Mouse (Mus musculus) left cerebral cortex, adult 8-10 months (tissue): Measurements from ENCODE around the gene Acad10. TPM values are rescaled to one million over a fixed set of nuclear protein-coding genes. Genes with fewer than 3 reads are reported as not detected.
"Not testable (repeated sequence)": the region's sequence is repeated elsewhere in the genome, so short reads cannot be mapped to it uniquely, and the experiment has no call there.

Source experiments
- DNase-seq, 2 experiments: peaks; one replicate each; pipeline ENCODE4 v3.0.0; 2022; ENCODE audit warnings: low spot score in 2 of 2
- total RNA-seq, 4 experiments: library from RNA; stranded (reverse); gene quantifications; 2 replicates each; pipeline ENCODE4 v1.2.4; 2022

Gene Acad10
- total RNA-seq, 4 experiments from 2014 or later = 3.9 to 5.6 (median 4.6) TPM

DNA sequence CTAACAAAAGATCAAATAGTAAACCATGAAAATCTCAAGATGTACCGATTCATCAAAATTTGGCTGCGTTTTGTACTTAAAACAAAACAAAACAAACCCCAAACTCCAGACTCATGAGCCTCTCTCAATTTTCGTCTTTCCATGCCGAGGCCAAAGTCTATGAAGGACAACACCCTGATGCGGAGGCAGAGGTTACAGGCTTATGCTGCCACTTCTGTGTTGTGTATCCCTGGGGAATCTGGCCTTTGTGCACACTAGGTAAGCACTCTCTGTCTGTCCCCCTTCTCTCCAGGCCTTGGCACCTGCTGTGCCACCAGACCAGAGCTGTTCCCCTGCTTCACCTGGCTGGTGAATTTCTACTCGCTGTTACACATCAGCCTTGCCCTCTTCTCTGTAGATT lies 2.7 kb downstream of the Acad10 start:
- DNase-seq = not testable (repeated sequence)

DNA sequence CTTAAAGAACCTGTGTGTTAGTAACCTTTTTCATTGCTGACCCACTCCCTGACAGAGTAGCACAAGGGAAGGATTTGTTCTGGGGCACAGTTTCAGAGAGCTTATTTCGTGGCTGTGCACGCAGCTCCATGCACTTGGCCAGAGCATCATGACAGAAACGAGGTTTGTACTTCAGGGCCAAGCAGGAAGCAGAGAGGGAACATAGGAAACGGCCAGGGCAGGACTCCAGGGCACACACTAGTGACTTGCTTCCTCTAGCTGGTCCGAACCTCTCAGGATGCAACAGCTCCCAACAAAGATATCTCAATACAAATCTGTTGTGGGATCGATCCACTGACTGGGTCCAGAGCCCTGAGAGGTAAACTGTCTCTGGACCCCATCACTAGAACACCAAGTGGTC lies 3.4 kb downstream of the Acad10 start:
- DNase-seq = not testable (repeated sequence)

DNA sequence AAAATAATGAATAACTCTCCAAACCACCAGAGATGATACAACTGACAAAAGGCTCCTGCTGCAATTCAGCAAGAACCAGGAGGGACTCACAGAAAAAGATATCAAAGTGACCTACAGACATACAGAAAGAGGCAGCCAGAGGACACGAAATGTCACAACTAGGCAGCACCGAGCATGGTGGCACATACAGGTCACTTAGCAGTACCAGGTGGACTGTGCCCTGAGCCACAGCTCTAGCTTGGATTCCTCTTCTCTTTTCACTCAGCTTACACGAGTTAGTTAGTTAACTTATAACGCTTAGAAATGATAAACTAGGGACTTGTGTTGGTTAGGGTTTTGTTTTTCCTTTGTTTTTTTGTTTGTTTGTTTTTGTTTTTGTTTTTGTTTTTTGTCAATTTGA lies 5.8 kb downstream of the Acad10 start:
- DNase-seq = no peak

DNA sequence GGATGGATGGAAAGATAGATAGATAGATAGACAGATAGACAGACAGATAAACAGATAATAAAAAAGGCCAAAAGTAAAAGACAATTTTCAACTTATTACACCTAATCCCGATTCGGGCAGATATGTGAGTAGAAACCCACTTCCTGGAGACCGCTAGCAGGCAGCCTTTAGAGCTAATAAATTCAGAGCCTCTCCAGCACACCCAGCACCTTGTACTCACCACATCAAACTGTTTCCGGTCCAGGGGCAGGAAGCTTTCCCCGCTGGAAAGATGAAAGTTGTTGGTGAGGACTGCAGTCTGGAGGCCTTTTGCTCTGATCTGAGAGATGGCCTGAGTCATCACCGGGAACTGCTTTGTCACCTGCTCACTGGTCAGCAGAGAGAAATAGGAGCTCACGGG lies 11.2 kb downstream of the Acad10 start:
- no peak for DNase-seq

DNA sequence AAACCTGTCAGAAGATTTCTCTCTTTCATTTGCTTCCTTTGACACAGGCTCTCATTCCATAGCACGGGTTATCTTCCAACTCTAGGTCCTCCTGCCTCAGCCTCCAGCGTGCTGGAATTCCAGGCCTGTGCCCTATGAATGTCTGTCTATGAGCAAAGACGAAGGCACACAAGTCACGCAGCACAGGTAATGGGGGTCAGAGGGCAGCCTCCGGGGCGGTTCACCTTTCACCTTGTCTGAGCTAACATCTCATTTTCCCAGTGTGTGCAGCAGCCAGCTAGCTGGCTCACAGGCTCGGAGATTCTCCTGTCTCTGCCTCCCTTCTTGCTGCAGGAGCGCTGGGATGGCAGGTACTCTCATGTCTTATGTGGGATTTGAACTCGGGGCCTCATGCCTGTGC lies 20.7 kb downstream of the Acad10 start:
- no peak for DNase-seq

DNA sequence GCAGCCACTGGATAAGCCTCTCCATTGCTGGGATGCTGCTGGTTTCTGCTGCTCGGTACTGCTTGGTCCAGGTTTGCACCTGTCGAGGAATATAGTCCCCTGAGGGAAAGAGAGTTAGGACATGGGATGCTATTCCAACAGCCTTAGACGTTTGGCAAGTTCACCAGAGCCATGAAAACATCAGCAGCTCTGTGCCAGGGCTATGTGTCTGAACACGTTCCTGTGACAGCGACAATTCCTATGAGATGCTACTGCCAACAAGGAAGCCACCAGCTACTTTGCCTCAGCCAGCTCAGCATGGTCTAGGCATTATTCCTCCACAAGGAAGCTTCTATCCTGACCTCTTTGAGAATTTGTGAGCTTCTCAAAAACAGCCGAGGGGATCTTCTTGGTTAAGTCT lies 23.0 kb downstream of the Acad10 start:
- no peak for DNase-seq

DNA sequence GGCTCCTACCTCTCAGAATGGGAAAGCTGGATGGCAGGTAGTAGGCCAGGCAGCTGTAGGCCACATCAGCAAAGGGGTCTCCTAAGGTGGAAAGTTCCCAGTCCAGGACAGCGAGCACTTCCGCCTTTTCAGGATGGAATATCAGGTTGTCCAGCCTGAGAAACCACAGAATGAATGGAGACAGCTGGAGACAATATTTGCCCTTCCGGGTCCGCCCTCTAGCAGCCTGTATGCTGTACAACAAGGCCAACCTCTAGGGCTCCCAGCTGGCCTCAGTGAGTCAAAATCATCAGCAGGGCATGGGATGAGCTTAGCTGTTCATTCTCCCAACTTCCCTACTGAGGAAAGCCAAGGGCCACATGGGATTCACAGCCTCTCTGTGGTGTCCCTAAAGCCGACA lies 25.6 kb downstream of the Acad10 start:
- no peak for DNase-seq

DNA sequence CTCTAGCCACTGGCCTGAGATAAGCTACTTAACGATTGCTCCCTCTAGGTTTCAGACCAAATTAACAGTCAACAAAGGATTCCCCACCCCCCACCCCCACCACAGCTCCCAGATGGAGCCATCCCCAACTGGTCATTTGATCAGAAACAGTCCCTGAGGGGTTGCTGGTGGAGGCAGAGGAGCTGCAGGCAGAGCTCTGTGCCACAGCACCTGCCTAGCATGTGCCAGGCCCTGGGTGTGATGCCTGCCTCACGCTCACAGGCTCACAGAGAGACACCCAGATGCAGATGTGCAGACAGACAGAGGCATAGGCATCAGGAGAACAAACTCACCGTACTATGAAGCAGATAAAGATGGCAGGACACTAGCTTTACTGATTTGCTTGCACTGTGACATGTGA lies 27.5 kb downstream of the Acad10 start:
- no peak for DNase-seq

DNA sequence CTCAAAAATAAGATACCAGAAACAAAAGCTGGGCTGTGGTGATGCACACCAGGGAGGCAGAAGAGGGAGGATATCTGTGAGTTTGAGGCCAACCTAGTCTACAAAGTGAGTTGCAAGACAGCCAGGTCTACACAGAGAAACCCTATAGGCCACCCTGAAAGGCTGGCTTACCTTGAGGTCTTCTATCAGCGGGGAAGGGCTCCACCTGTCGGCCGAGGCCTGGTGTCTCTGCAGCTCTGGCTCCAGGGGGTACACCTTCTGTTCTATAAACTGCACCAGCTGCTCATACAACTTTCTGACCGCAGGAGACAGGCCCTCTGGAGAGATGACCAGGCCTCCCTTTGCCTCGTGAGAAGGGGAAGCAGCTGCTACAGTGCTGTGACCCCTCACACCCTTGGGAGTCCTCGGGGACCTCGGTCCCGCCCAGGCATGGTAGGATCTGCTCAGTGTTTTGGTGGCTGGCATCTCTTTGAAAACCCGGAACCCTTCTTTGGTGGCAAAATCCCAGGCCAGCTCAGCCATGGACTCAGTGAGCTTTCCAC lies 29.1 kb downstream of the Acad10 start:
- DNase-seq = not testable (repeated sequence)

DNA sequence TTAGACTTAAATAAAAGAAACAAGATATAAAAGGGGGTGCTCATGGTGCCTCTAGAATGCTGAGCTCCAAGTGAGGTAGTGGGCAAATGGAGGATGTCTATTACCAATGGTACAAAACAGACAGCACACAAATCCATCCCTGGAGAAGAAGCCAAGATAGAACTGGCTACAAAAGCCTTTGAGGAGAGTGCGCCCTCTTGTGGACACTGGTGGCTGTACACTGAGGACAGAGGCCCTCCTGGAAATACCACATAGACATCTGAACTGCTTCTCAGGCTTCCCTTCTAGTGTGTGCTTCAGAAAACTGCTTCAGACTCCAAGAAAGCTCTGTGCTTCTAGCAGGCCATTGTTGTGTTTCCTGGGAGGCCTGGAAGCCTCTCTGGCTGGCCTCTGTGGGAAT lies 32.4 kb downstream of the Acad10 start:
- DNase-seq = peak in 1 of 2 experiments; percentile 59

DNA sequence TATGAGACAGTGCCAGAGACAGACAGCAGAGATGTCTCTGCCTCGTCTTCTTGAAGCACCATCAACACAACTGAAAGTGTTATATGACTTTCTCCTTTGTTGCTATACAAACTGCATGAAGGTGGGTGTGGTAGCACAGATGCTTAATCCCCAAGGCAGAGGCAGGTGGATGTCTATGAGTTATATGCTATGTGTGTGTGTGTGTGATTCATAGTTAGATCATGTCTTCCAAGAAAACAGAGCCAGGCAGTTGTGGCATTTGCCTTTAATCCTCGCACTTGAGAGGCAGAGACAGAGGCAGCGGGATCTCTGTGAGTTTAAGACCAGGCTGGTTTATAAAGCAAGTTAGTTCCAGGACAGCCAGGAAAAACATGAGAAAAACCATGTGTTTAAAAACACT lies 37.1 kb downstream of the Acad10 start:
- no peak for DNase-seq

DNA sequence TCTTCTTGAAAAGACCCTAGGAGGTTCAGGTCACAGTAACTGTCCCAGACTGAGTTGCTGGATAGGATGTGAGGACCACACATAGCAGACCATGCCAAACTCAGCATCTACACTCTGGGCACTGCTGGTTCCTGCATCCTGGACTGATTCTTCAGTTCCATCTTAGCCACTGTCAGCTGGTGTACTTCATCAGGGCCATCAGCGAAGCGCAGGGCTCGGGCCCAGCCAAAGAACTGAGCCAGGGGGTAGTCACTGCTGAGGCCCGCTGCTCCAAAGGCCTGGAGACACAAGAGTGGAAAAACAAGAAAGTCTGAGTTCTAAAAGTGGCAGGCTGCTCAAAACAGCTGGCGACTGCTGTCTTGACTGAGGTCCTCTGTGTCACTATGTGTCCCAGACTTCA lies 39.2 kb downstream of the Acad10 start:
- DNase-seq = no peak

DNA sequence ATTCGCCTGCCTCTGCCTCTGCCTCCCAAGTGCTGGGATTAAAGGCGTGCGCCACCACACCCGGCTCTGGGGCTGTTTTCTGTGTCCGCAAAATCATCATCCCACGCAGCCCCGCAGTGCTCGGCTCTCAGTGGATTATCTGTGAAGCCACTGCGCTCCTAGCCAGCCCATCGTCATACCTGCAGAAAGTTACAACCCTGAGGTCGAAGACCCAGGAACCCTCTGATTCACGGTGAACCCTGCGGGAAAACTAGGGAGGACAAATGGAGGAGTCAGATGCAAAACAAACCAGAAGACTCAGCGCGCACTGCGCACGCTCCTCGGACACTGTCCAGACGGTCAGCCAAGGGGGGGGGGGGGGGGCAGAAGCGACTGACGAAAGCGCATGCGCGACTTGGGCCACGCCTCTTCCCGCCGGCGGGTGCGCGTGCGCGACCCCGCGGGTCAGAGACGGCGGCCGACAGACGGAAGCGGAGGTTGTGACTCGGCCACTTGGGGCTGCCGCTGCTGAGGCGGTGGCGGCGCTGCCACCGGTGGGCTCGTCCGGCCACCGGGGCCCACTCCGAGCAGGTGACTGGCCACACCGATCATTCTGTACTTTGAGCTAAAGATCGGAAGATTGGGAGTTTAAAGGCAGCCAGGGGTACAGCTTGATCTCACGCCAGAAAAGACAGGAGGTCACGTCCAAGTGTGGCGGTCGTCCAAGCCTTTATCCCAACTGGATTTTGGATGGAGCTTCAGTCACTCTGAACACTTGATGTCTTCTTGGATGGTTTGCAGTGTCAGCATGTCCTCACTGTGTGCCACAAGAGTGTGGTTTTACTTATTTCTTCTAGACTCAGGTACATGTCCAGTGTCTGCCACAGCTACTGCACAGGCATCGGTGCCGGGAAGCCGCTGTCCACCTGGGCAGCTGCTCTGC lies 41.5 kb downstream of the Acad10 start, which contains the start of gene Acad12:
Acad12 (minus strand) TSS at position 347 of the 922 bp plus-strand sequence.
- peak; percentile 58 to 64 for DNase-seq

DNA sequence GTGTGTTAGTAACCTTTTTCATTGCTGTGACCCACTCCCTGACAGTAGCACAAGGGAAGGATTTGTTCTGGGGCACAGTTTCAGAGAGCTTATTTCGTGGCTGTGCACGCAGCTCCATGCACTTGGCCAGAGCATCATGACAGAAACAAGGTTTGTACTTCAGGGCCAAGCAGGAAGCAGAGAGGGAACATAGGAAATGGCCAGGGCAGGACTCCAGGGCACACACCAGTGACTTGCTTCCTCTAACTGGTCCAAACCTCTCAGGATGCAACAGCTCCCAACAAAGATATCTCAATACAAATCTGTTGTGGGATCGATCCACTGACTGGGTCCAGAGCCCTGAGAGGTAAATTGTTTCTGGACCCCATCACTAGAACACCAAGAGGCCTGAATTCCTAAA lies 45.4 kb downstream of the Acad10 start:
- not testable (repeated sequence) for DNase-seq

DNA sequence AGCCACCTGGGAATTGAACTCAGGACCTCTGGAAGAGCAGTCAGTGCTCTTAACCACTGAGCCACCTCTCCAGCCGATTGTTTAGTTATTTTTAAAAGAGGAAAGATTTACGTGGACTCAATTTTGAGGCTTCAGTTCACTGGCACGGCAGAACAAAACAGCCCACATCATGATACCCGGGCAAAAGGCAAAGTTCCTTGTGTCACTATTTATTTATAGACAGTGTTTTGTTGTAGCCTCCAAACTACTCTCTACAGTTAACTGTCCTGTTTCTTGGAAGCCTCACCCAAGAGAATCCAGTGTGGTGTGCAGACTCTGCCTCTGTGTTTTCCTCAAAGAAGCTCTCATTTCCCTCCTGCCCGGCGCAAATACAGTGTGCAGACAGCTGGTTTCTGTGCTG lies 48.3 kb downstream of the Acad10 start:
- no peak for DNase-seq

DNA sequence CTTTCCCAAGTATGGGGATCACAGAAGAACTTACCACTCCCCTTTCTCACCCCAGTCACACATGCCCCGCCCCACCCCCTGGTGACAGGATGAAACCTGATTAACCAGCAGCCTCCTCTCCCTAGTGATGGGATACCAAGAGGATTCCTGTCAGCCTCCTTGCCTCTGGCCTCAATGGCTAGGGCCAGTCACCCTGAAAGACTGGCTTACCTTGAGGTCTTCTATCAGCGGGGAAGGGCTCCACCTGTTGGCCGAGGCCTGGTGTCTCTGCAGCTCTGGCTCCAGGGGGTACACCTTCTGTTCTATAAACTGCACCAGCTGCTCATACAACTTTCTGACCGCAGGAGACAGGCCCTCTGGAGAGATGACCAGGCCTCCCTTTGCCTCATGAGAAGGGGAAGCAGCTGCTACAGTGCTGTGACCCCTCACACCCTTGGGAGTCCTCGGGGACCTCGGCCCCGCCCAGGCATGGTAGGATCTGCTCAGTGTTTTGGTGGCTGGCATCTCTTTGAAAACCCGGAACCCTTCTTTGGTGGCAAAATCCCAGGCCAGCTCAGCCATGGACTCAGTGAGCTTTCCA lies 50.7 kb downstream of the Acad10 start:
- not testable (repeated sequence) for DNase-seq

DNA sequence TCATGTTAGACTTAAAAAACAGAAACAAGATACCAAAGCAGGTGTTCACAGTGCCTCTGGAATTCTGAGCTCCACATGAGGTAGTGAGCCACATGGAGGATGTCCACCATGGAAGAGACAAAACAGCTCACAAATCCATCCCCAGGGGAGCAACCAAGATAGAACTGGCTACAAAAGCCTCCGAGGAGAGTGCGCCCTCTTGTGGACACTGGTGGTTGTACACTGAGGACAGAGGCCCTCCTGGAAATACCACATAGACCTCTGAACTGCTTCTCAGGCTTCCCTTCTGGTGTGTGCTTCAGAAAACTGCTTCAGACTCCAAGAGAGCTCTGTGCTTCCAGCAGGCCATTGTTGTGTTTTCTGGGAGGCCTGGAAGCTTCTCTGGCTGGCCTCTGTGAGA lies 54.2 kb downstream of the Acad10 start:
- peak in 1 of 2 experiments; percentile 73 for DNase-seq

DNA sequence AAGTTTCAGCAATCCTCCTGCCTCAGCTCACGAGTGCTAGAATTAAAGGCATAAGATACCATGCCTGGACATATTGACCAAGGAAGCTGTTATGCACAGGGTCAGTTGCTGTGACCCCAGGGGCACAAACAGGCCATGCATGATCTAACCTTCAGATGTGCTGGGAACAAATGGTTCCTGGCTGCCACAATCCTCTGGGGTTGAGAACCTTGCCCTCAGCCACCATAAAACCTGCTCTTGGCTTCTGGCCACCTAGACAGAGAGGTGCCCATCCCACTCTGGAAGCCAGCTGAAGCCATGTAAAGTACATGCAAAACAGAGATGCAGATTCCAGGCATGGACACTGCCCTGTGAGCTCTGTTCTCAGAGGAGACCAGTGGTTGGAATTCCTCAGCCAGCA lies 56.5 kb downstream of the Acad10 start:
- not testable (repeated sequence) for DNase-seq

DNA sequence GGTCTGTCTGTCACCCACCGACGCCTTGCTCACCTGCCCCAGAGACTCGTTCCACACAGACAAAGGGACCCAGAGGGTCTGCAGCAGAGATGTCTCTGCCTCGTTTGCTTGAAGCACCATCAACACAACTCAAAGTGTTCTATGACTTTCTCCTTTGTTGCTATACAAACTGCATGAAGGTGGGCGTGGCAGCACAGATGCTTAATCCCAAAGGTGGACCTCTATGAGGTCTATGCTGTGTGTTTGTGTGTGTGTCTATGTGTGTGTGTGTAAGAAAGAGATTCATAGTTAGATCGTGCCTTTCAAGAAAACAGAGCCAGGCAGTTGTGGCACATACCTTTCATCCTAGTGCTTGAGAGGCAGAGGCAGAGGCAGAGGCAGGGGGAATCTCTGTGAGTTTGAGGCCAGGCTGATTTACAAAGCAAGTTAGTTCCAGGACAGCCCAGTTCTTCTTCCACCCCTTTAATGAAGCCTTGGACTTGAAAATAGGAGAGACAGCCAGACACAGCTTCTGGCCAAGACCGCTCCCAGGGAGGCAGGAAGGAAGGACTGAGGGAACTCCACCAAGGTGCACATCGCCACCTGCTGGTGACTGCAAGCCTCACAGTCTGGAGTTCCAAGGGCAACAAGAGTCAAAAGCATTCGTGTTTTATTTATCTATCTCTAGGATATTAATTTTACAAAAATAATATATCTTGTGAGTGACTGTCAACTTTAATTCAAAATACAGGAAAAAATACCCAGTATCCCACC lies 58.6 kb downstream of the Acad10 start:
- peak; percentile 70 to 76 for DNase-seq

DNA sequence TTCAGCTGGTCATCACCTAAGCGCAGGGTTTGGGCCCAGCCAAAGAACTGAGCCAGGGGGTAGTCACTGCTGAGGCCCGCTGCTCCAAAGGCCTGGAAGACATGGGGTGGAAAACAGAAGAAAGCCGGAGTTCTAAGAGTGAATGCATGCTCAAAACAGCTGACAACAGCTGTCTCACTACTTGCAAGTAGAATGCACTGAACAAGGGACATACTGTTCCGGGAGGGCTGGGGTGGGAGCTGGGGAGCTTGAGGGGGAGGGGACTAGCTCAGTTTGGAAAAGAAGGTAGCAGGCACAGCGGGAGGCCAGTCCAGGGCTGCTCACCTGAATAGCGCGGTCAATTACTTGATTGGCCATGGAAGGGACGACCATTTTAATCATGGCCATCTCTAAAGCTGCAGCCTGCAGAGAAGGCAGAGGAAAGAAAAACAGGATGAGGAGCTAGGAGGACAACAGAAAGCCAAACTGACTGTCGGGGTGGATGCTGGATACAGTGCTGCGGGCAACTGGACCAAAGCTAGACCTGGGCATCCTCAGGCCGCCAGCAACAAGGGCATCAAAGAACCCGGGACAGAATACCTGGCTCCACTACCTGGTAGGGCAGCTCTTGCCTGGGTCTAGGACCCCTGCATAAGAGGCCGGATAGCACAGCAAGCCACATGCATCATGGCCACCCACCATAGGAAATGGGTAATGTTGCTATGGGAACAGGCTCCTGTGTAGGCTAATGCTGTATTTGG lies 61.3 kb downstream of the Acad10 start:
- DNase-seq = no peak

DNA sequence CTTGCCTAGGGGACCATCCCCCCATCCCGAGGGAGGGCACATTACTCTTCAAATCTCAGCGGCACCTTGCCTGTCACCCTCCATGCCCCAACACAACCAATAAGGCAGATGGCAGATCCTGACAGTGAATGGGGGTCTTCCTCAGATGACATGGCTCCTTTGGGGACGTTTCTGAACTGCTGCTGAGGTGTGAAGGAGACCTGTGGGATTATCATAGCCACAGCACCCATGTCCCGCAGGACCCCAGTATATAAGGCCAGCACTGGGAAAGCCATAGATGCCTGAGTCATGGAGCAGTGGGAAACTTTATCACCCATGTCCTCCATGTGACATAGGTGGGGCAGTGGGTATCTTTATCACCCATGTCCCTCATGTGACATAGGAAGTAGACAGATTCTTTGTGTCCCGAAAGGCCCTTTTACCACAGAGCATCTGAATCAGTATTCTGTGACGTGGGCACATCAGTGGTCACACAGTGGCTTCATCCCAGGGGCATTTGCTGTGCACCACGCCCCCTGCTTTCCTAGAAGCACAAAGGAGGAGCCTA lies 62.2 kb downstream of the Acad10 start:
- no peak for DNase-seq
